Mouse (Mus musculus) brain, embryonic 14.5 days (tissue): ENCODE data around the gene Abhd4.

ENCODE experiments used
- CTCF ChIP-seq: fragments of 200-500 bp; IDR thresholded peaks from 2 replicates; pipeline ENCODE4 v1.5.1; 2012; ENCODE audit warnings: inconsistent platforms, mild to moderate bottlenecking, moderate library complexity, borderline replicate concordance; ENCODE audit not compliant: insufficient read depth, insufficient read length; ENCODE audit errors: extremely low read depth
- POLR2A ChIP-seq: fragments of 200-500 bp; IDR thresholded peaks from 2 replicates; pipeline ENCODE4 v1.6.1; 2012; ENCODE audit warnings: mild to moderate bottlenecking, inconsistent platforms, borderline replicate concordance; ENCODE audit not compliant: poor library complexity, insufficient read depth, insufficient read length, severe bottlenecking; ENCODE audit errors: extremely low read depth

GRCm38 (mm10) chr14:54269566-54269965, 15.6 kb downstream of the Abhd4 start:
- TF ChIP-seq CTCF (no peak), POLR2A (no peak)
